Mouse (Mus musculus) thymus, adult 18-20 months (tissue): ENCODE measurements around the gene Axl.
A peak's percentile ranks its signal among the peaks of the same experiment; 100 is the strongest.
"Not testable (repeated sequence)": the region's sequence is repeated elsewhere in the genome, so short reads cannot be mapped to it uniquely, and the experiment has no call there.

Experiments used
- DNase-seq, 2 experiments: peaks; one replicate each; pipeline ENCODE4 v3.0.0; 2022; ENCODE audit warnings: mixed read lengths in 2 of 2

The Axl gene

DNA sequence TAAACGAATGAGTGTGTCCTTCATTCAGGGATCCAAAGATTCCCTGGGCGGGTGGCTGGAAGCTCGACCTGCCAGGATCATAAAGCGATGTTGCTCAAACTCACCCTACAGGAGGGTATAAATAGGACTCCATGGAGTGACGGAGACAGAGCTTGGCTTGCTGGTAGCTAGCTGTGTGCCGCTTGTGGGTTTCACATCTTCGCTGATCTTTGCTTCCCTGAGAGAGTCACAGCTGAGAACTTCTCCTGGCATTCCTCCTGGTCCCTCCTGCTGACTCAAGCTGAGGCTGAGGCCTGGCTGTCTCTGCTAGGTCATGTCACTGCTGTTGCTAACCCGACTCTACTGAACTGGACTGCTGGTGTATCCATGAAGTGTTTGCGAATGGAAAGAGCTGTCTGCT lies 4.5 kb upstream of the Axl start:
- not testable (repeated sequence) for DNase-seq

DNA sequence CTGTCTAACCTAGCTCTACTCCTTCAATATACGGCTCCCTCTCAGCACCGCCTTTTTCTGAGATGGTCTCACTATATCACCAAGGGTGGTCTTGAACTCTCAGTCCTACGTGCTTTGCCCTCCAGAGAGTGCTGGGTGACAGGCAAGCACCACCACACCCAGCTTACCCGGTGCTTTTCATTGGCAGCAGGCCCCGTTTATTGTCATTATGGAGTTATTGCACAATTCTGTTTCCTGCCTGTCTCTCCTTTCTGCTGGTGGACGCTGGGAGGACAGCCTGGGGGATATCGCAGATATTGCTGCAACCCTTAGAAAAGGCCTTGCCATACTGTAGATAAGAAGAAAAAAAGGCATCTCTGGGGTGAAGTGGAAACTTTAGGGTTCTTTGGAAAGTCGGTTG lies 2.1 kb upstream of the Axl start:
- no peak for DNase-seq

DNA sequence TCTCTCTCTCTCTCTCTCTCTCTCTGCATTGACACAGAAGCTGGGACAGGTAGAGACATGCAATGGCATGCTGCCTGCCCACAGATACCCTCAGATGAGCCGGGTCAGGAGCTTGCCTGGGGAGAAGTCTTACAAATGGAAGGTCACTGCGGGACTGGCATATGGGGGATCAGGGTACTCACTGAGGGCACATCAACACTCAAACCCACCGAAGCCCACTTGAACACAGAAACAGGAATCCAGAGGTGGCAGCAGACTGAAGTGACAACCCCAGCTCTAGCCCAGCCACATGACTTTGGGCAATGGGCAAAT lies 580 bp upstream of the Axl start:
- no peak for DNase-seq

DNA sequence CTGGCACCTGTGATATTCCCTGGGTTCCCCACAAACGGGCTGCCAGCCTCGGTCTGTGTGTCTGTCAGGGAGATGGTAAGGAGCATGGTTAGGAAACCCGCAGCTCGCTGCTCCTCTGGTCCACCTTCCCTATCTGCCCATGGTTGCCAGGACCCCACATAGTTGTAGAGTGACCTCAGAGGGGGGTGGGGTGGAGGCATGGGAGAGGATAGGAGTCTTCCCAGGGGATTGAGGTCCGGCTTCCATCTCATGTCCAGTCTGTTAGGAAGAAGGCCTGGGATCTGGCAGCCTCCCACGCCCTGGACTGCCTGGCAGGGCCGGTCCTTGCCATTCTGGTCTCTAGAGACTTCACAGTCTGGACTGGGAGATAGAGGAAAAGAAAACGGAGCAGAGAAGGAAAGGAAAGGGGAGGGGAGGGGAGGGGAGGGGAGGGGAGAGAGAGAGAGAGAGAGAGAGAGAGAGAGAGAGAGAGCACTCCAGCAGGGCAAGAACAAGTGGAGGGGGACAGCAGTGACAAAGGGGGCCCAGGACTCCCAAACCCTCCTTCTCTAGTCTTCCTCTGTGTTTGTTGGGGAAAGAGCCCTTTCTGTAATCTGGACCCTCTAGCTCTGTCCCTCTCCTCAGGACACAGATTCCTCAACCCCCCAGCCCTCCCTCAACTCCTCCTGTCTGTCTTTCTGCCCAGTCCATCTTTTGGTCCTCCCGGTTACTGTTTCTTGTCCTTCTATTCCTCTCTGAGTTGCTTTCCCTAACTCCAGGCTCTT lies 867 bp downstream of the Axl start:
- DNase-seq: no peak

DNA sequence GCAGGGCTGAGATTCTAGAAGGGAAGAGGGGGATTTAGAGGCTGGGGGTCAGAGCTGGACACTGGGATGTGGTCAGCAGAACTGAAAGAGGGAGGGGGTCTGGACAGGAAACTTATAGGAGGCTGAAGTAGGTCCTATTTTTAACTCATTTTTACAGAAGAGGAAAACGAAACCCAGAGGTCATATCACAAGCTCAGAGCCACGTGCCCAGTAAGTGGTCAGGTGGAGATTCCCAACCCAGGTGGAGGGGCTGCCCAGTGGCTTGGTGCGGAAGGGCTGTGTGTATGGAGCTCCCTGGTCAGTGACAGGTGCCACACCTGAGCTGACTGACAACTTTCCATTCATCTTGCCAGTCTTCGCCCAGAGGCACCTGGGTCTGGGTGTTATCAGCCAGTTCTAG lies 1.5 kb downstream of the Axl start:
- DNase-seq: no peak

DNA sequence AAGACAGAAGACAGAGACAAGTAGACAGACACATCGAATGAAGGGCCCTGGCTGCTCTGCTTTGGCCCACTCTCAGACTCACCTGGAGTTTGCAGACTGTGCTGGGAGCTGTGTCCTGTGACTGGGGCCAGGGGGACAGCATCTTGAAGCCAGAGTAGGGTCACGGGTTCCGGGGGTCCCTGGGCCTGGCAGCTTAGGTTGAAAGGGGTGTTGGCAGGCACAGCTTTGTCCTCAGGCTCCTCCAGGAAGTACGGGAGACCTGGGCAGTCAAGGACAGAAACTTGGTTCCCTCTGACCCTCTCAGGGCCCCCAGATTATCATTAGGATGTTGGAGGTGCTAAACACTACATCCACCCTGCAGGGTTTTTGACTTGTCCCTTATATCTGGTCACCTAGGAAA lies 2.8 kb downstream of the Axl start:
- DNase-seq: no peak

DNA sequence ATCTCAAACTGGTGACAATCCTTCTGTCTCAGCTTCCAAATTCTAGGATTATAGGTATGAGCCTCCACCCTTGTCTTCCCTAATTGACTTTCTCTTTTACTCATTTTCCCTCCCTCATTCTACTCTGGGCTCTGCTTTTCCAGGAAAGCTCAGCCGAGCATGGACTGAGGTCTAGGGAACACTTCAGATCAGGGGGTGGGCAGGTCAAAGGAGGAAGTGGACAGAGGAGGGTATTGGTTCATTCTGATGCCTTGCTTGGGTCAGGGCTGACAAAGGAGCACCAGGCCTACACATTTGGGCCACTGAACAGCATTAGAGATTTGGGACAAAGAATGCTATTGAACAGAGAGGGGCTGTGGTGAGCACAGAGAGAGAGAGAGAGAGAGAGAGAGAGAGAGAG lies 3.7 kb downstream of the Axl start:
- DNase-seq: no peak

DNA sequence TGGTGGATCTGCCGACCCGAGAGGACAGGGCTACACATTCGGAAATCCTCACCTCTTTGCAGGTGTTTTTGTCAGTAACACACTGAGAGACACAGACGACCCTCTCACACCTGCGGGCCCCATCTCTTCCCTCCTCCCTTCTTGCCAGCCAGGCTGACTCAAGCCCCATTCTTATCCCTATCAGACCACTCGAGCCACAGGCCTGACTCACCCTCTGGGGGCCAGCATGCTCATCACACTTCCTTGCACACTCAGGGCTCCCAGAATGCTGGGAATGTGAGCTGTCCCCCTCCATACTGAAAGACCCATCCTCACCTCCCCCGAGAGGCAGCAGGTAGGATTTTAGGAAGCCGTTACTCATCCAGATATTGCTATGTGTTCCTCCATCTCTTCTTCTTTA lies 4.8 kb downstream of the Axl start:
- no peak for DNase-seq

DNA sequence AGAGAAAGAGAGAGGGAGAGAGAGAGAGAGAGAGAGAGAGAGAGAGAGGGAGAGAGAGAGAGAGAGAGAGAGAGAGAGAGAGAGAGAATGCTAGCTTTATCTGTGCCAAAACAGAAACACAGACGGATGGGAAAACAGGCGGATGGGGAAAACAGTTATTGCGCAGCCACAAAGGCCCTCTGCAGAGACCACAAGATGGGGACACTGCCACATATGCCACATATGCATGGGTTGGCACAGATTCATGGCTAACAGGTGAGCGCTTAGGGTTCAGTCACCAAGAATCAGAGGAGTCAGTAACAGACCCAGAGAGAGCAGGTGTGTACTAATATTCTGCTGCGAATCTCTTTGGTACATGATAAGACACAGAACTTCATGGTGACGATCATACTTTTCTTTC lies 5.8 kb downstream of the Axl start:
- no peak for DNase-seq

DNA sequence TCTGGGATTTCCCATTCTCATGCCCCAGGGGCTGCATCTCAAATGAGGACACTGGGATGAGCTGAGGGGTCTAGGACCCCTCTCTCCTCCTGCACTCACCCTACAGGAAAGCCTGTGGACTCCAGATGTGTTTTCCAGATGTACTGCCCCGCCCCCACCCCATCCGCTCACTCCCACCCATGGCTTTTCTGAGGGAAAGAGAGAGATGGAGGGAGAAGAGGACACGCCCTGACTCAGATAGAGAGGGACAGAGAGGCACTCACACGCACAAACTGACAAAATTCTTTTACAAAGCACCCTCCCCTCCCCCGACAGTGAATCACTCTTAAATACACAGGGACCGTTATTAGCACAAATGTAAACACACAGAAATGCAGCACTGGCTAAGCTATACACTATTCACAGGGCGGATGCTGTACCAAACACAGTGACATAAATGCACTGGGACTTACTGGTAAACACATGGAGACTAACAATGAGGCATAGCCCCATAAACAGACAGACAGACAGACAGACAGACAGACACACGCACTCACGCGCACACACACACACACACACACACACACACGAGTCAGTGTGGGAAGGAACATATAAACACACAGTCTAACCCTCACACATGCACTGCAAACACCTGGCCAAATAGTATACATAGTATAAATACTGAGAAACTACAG lies 6.4 kb downstream of the Axl start:
- DNase-seq: no peak

DNA sequence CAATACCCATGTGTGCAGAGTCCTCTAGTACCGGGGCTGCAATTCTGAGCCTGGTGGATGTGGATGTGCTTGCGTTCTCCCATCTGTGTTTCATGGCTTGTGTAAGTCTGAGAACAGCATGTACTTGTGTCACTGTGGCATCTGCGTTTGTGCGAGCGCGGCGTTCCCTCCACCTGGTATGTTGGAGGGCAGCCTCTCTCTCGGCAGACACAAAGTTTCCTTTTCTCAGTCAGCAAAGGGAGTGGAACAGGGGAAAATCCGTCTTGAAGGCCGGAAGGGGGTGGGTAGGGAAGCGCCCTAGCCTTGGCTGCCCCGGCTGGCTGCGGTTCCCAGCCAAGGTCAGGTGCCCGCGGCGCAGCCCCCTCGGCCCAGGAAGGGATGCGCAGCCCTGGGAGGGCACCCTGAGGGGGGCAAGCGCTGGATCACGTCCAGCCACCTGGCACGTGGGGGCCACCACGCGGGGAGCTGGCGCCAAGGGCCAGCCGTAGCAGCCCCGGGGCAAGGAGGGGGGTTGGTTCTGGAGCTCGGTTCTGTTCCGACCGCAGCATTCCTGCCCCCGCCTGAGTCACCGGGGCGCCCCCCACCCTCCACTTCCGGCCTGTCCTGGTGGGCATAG lies 7.1 kb downstream of the Axl start:
- DNase-seq: peak in 1 of 2 experiments; percentile 30

DNA sequence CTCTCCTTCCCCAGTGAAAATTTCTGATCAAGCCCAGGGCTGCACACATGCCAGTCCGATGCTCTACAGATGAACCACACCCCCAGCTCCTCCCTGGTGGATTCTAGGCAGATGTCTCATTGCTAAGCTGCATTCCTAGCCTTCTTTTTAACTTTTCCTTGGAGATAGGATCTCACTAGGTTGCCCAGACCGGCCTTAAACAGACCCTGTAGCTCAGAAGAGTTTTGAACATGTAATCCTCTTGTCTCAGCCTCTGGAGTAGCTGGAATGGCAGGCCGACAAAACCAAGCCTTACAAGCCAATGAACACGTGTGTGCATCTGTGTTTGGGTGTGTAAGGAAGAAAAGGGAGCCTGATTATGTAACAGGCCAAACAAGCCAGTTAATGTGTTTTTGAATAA lies 7.8 kb downstream of the Axl start:
- DNase-seq: no peak

DNA sequence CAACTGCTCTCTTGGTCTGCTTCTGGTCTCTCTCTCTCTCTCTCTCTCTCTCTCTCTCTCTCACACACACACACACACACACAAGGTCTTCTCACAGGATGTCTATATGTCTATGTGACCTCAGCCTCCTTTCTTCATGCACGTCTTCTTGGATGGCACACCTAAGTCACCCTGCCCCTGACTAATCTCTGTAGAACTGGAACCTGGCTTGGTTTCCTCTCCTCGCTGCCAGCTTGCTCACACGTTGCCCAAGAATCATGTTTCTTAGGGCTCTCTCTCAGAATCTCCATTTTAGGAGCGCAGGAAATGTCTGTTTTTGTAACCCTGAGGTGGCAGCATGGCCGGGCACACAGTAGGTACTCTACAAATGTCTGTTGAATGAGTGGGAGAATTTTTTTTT lies 8.5 kb downstream of the Axl start:
- no peak for DNase-seq

DNA sequence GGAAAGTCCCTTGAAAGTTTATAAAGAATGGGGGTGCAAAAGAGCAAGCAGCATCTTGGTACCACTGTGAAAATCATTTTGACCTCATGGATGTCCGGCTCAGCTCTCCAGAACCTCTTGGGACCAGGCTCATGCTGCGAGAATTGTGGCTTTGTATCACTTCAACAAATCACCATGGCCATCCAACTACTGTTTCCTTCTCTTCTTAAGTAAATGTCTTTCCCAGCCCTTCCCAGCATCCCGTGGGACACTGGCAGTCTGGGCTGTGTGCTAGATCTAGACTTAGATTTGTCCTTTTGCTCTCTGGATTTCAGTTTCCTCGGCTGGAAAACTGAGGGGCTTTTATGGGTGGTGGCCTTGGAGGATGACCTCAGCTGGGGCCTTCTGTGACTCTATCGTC lies 20.3 kb downstream of the Axl start:
- no peak for DNase-seq

DNA sequence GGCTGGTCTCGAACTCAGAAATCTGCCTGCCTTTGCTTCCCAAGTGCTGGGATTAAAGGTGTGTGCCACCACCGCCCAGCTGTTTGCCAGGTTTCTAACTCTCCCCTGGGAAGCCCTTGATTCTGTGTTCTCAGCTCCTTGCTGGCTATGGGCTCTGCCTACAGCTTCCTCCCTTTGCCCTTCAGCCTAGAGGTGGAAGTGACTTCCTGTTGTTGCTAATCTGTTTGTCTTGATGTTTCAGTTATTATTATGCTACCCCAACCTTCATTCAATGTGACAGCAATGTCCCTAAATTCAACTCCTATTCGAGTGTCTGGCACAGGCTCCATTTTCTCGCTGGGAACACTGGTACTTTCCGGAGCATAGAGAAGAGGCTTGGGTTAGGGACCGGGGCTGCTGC lies 22.4 kb downstream of the Axl start:
- DNase-seq: no peak

DNA sequence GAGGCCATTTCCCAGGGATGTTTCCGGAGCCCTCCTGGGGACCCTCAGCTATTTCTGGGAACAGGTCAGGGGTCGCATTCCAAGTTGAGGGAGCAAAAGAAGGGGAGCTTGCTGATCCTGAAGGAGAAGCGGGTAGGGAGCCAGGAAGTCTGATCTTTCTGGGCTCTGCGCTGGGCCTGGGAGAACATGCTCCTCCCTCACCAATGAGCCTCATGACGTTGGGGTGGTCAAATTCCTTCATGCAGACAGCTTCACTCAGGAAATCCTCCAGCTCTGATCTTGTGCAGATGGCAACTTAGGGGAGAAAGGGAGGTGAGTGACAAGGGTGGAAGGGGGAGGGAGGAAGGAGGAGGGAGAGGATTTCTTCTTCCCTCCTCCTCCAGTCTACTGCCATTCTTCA lies 24.3 kb downstream of the Axl start:
- DNase-seq: no peak

DNA sequence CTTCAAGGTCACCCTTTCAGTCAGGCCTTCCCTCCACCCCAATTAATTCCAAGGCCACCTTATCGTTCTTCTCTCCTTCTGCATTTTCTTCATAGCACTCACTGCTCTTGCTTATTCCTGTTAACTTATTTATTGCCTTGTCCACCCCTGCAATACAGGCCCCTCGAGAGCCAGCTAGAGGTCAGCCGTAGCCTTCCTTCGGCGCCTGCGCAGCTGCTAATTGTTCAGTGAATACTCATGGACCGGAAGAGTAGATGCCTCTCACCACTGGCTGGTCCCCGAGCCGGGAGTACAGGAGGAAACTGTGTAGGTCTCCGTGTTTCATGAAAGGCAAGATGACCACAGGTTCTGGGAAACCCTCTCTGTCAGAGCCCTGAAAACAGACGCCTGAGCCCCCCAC lies 24.8 kb downstream of the Axl start:
- DNase-seq: no peak

DNA sequence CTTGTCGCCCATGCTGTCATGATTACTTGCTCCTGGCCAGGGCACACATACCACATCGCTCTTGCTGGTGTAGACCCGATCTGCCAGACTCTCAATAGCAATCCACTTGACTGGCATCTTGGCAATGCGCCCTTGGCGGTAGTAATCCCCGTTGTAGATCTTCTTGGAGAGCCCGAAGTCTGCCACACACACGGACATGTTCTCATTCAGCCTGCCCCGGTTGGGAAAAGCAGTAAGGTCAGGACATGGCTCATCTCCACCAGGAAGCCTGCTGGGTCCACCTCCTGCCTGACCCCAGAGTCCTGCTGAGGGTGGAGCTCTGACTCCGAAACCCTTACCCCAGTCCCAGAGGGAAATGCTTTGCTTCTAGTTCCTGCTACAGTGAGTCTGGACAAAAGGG lies 27.2 kb downstream of the Axl start:
- no peak for DNase-seq

DNA sequence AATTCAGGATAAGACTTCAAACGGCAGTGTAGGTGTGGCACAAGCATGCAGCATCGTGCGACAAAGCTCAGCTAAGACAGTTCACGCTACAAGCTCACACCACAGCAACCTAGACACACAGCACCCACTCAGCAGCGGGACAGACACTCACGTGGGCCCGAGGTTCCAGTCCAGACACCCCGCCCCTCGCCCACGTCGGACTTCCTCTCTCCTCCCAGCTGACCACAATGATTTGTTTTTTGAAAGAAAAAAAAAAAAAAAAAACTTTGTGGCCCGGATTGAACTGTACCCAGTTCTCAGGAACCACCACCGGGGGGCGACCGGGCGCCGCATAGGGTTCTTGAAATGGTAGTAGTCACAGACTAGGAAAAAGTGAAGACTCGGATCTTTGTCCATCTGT lies 32.5 kb downstream of the Axl start:
- peak; percentile 71 to 80 for DNase-seq

DNA sequence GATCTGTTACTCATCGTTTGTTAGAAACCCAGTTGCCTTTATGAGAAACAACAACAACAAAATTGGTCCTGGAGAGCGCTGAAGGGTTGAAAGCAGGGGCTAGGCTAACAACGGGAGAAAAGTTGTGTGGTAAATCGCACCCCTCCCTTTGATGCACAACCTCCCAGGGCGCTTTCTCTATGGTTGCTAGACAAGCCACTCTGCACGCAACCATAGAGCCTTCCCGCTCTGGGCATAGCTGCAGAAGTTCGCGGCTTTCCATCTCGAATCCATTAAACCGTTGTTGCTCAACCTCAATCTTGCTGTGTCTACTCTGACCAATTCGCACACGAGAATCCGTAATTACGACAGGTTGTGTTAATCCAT lies 33.1 kb downstream of the Axl start:
- DNase-seq: peak; percentile 39 to 72

DNA sequence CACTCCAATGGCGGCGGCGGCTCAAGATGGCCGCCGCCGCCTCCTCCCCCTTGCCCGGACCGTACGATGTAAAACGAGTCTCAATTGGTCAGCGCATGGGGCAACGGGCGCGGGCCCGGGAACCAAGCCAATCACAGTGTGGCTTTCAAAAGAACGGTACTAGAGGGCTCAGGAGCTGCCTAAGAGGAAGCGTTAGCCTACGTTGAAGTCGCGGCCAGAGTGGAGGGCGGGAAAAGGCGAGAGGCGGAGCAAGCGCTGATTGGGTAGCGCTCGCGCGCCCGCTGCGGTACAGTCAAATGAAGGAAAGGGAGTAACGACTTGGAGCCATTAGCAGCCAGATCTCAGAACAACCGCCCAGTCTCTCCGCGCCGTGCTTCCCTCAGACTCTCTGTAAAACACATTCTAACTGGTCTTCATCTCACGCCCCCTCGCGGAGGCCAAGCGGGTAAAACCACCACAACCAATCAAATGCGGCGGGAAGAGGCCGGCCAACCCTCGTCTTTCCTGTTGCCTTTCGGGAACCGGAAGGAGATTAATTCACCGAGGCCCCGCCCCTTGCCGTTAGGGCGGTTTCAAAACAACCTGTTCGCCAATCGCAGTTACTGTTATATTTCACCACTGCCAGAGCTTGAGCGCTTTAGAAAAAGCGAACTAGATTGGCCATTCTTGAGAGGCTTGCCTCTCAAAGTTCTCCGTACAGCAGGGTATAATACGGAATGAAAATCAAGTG lies 33.6 kb downstream of the Axl start, which contains the start of gene Hnrnpul1:
Gene Hnrnpul1, minus strand, starts transcription at position 20 of the 730 bp plus-strand sequence.
- peak; percentile 97 to 99 for DNase-seq

DNA sequence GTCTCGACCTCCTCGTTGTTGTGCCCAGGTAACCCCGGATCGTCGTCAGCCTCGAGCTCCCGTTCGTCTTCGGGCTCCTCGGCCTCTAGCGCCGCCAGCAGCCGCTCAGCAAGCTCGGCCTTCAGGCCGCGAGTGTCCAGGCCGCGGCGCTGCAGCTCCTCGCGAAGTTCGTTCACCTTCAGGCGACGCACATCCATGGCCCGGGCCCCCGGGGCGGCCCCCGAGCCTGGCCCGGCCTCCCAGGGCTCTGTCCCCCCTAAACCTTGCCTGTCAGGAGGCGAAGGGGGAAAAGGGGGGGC lies 34.1 kb downstream of the Axl start:
- no peak for DNase-seq

DNA sequence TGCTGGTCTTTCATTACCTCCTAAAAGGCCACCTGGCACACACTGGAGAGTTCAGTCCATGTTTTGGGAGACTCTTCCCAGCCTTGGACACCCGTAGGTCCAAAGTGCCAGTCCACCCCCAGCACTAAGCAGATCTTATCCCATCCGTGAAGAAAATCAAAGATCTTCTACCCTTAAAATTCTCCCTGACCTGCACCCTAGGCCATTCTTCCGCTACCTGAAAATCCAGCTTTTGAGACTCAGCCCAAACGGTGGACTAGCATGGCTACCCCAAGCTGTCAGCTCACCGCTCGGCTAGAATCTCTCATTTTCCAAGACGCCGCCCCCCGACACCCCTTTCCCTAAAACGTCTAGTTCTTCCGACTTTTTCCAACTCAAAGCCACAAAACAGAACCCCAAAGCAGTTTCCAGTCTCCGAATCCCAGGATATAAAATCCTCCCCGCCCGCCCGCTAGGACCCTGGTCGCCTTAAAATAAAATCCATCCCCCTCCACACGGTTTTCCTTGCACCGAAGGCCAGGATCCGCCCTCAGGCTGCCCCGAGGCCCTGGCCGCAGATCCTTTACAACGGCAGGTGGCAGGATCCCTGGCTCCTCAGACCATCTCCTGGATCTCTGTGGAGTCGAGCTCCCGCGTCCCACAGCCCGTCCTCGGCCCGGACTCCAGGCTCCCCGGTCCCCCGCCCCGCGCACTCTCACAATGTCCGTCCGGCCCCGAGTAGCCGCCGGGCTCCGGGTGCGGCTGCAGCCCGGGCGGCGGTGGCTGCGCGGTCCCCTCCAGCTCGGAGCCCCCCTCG lies 34.7 kb downstream of the Axl start:
- peak in 1 of 2 experiments; percentile 26 for DNase-seq
